Mouse (Mus musculus): Measurements from ENCODE around the gene Pilra. TPM values are rescaled to one million over a fixed set of nuclear protein-coding genes. Genes with fewer than 3 reads are reported as not detected.

Pilra gene
- polyA plus RNA-seq, 2 experiments = 1.5 to 2.2 TPM

DNA sequence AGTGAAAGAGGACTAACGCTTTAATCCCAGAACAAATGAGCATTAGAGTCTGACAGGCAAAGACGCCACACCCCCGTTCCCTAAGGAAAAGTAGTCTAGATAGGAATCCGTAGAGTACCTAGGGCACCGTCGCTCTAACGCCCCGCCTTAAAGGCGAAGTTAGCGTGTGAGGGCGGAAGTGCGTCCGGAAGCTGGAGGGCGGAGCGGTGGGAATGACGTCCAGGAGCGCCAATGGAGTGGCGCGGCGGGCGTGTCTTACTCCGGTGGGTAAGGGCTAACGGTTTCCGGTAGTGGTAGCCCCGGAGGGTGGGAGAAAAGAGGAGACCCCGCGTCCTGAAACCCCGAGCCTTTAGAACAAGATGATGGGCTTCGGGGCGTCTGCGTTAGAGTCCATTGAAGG is 57.4 kb downstream of the Pilra start, which contains the start of gene Ppp1r35:
Gene Ppp1r35 (plus strand): TSS at position 215 of the 400 bp plus-strand sequence.
- H3K4me2 ChIP-seq (ENCODE audit: low read depth) = peak within 1 kb of the TSS; percentile 97
- H3K4me3 ChIP-seq (ENCODE audit: insufficient read depth in 1 of 2, low read depth in 2 of 2, low read length in 2 of 2) = peak within 1 kb of the TSS; percentile 88 to 100
- H3K4me1 ChIP-seq (replicated peaks; ENCODE audit: control insufficient read depth in 2 of 2, insufficient read depth in 2 of 2, low read length in 1 of 2) = peaks cover 19 to 25% of the 10 kb centered on the region in 2 experiments
- TF ChIP-seq CTCF (IDR thresholded peaks at IDR 0.05; ENCODE audit: low read depth) (no peak), EP300 (IDR thresholded peaks at IDR 0.05; ENCODE audit: low read depth) (no peak)
- no peaks in the 10 kb centered on the region for H3K27me3 ChIP-seq (ENCODE audit: control insufficient read depth, insufficient read depth, low read length)
- H3K27ac ChIP-seq = peak within 1 kb of the TSS; percentile 82
- under 1% methylated on average over 31 of the region's 31 CpGs for whole genome bisulfite sequencing (ENCODE audit: insufficient replicate concordance)
- DNase-seq (ENCODE audit: low read depth in 3 of 3, low spot score in 3 of 3) = peak; percentile 91 to 93 (median 92)
- H3K9me3 ChIP-seq (ENCODE audit: control insufficient read depth, low read length) = no peaks in the 10 kb centered on the region
- peak within 1 kb of the TSS; percentile 97 for H3K9ac ChIP-seq (replicated peaks)
- ATAC-seq (ENCODE audit: insufficient read depth) = peak; percentile 92
- peaks cover 34% of the 10 kb centered on the region for H3K36me3 ChIP-seq (replicated peaks; ENCODE audit: control insufficient read depth, insufficient read depth, low read depth)

DNA sequence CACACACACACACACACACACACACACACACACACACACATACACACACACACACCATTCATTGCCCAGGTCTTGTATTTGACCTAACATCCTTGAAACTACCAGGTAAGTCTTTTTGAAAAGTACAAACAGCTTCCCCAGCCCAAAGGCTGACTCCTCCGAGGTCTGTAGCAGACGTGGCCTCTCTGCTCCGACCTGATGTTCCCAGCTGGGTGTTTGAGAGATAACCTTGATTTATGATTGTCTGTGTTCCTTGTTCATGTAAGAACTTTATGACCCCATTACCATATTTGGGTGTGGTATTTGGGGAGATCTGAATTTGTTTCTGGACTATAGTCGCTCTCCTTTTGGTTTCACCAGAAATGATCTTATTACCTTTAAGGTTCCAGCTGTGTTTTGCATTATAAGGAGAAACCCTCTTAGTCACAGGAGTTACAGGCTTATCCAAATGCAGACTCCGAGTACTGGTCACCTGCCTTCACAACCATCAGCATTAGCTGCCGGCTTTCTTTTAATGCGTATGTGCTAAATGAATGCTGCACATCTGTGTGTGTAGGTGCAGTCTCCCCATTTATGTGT is 58.7 kb downstream of the Pilra start:
- 75% methylated on average over 7 of the region's 7 CpGs for WGBS (ENCODE audit: insufficient replicate concordance)
- Histone ChIP-seq H3K9me3 (ENCODE audit: control insufficient read depth, low read length) (no peaks in the 10 kb centered on the region), H3K4me2 (ENCODE audit: low read depth) (no peak overlapping the region), H3K27ac (no peak overlapping the region), H3K4me1 (replicated peaks; ENCODE audit: control insufficient read depth in 2 of 2, insufficient read depth in 2 of 2, low read length in 1 of 2) (peaks cover 19 to 33% of the 10 kb centered on the region in 2 experiments), H3K4me3 (ENCODE audit: insufficient read depth in 1 of 2, low read depth in 2 of 2, low read length in 2 of 2) (no peak overlapping the region), H3K27me3 (ENCODE audit: control insufficient read depth, insufficient read depth, low read length) (no peaks in the 10 kb centered on the region), H3K9ac (replicated peaks) (no peak overlapping the region), H3K36me3 (replicated peaks; ENCODE audit: control insufficient read depth, insufficient read depth, low read depth) (peaks cover 21% of the 10 kb centered on the region)
- DNase-seq (ENCODE audit: low read depth in 3 of 3, low spot score in 3 of 3) (no peak), ATAC-seq (ENCODE audit: insufficient read depth) (no peak)
- TF ChIP-seq CTCF (IDR thresholded peaks at IDR 0.05; ENCODE audit: low read depth) (no peak), EP300 (IDR thresholded peaks at IDR 0.05; ENCODE audit: low read depth) (no peak)

DNA sequence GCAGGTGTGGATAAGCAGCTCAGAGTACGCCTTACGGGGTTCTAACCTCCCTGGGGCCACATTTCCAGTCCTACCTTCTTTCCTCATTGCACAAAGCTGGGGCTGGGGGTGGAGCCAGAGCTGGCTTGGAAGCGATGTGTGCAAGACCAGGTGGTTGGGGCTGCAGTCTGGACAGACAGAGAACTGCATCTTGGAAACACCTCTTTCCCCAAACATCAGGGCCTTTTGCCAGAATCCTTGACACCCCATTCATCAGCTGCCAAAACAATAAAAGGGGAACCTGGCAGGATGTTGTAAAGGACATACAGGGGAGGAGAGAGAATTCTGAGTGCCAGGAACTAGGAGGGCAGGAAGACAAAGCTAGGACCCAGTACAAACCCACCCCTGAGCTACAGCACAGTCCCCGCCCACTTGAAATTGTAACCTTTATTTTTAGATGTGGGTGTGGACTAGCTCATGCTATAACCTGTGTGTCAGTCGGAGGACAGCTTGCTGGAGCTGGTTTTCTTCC is 59.6 kb downstream of the Pilra start:
- DNase-seq (ENCODE audit: low read depth in 3 of 3, low spot score in 3 of 3) (no peak), ATAC-seq (ENCODE audit: insufficient read depth) (peak; percentile 6; the same call in 1 of the 2 replicates)
- H3K9ac ChIP-seq (replicated peaks) = 0 out of 2 replicates have a peak overlapping the region, but pooled peaks have one; percentile 43
- H3K4me3 ChIP-seq (ENCODE audit: insufficient read depth in 1 of 2, low read depth in 2 of 2, low read length in 2 of 2) = no peak overlapping the region
- no peaks in the 10 kb centered on the region for H3K9me3 ChIP-seq (ENCODE audit: control insufficient read depth, low read length)
- H3K4me1 ChIP-seq (replicated peaks; ENCODE audit: control insufficient read depth in 2 of 2, insufficient read depth in 2 of 2, low read length in 1 of 2) = peaks cover 19 to 33% of the 10 kb centered on the region in 2 experiments
- peaks cover 14% of the 10 kb centered on the region for H3K36me3 ChIP-seq (replicated peaks; ENCODE audit: control insufficient read depth, insufficient read depth, low read depth)
- TF ChIP-seq EP300 (IDR thresholded peaks at IDR 0.05; ENCODE audit: low read depth) = no peak
- TF ChIP-seq CTCF (IDR thresholded peaks at IDR 0.05; ENCODE audit: low read depth) = no peak
- H3K27ac ChIP-seq = no peak overlapping the region; the same call in 1 of the 2 replicates
- H3K27me3 ChIP-seq (ENCODE audit: control insufficient read depth, insufficient read depth, low read length) = no peaks in the 10 kb centered on the region
- 13% methylated on average over 5 of the region's 5 CpGs for WGBS (ENCODE audit: insufficient replicate concordance)
- peak overlapping the region; percentile 20; the same call in 1 of the 2 replicates for H3K4me2 ChIP-seq (ENCODE audit: low read depth)

DNA sequence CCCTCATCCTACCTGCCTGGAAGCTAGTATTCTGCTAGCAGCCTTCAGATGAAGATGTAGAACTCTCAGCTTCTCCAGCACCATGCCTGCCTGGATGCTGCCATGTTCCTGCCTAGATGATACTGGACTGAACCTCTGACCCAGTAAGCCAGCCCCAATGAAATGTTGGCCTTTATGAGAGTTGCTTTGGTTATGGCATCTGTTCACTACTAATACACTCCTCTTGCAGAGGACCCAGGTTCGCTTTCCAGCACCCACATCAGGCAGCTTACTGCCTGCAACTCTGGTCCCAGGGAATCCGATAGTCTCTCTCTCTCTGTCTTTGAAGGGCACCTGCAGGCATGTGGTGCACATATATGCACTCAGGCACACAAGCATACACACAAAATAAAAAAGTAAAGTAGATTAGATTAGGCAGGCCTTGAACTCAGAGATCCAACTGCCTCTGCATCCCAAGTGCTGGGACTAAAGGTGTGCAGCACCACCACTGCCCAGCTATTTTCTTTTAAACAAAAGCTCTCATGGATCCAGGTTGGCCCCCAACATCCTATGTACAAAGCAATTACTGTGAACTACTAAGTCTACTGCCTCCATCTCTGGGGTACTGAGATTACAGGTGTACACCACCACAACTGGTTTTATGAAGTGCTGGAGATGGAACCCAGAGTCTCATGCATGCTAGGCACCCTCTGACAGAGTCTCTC is 60.3 kb downstream of the Pilra start:
- no peak overlapping the region for H3K27ac ChIP-seq
- H3K36me3 ChIP-seq (replicated peaks; ENCODE audit: control insufficient read depth, insufficient read depth, low read depth) = peaks cover 7% of the 10 kb centered on the region
- DNase-seq (ENCODE audit: low read depth in 3 of 3, low spot score in 3 of 3) (no peak), ATAC-seq (ENCODE audit: insufficient read depth) (no peak)
- peaks cover 19 to 33% of the 10 kb centered on the region in 2 experiments for H3K4me1 ChIP-seq (replicated peaks; ENCODE audit: control insufficient read depth in 2 of 2, insufficient read depth in 2 of 2, low read length in 1 of 2)
- H3K9ac ChIP-seq (replicated peaks) = 0 out of 2 replicates have a peak overlapping the region, but pooled peaks have one; percentile 2
- no peak for TF ChIP-seq EP300 (IDR thresholded peaks at IDR 0.05; ENCODE audit: low read depth)
- no peak for TF ChIP-seq CTCF (IDR thresholded peaks at IDR 0.05; ENCODE audit: low read depth)
- H3K4me2 ChIP-seq (ENCODE audit: low read depth) = no peak overlapping the region
- 79% methylated on average over 2 of the region's 2 CpGs for WGBS (ENCODE audit: insufficient replicate concordance)
- no peaks in the 10 kb centered on the region for H3K27me3 ChIP-seq (ENCODE audit: control insufficient read depth, insufficient read depth, low read length)
- H3K9me3 ChIP-seq (ENCODE audit: control insufficient read depth, low read length) = no peaks in the 10 kb centered on the region
- H3K4me3 ChIP-seq (ENCODE audit: insufficient read depth in 1 of 2, low read depth in 2 of 2, low read length in 2 of 2) = no peak overlapping the region

DNA sequence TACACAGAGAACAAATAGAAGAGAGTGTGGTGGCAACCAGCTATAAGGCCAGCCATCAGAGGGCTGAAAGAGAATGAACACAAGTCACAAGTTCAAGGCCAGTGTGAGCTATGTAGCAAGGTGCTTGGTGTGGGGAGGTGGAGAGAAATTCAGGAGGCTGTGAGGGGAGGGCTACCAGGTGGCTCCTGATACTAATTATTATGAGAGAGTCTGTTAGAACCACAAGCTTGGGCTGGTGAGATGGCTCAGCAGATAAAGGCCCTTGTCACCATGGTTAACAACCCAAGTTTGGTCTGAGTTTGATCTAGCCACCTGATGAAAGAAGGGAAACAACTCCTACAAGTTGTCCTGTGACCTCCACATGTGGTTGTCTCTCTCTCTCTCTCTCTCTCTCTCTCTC is 63.3 kb downstream of the Pilra start:
- ATAC-seq (ENCODE audit: insufficient read depth) (peak; percentile 16; the same call in 1 of the 2 replicates), DNase-seq (ENCODE audit: low read depth in 3 of 3, low spot score in 3 of 3) (no peak)
- no peaks in the 10 kb centered on the region for H3K27me3 ChIP-seq (ENCODE audit: control insufficient read depth, insufficient read depth, low read length)
- no peaks in the 10 kb centered on the region for H3K9me3 ChIP-seq (ENCODE audit: control insufficient read depth, low read length)
- TF ChIP-seq EP300 (IDR thresholded peaks at IDR 0.05; ENCODE audit: low read depth) = no peak
- no peak for TF ChIP-seq CTCF (IDR thresholded peaks at IDR 0.05; ENCODE audit: low read depth)
- H3K4me2 ChIP-seq (ENCODE audit: low read depth) = no peak overlapping the region
- no peak overlapping the region for H3K9ac ChIP-seq (replicated peaks)
- peaks cover 9 to 22% of the 10 kb centered on the region in 2 experiments for H3K4me1 ChIP-seq (replicated peaks; ENCODE audit: control insufficient read depth in 2 of 2, insufficient read depth in 2 of 2, low read length in 1 of 2)
- no peaks in the 10 kb centered on the region for H3K36me3 ChIP-seq (replicated peaks; ENCODE audit: control insufficient read depth, insufficient read depth, low read depth)
- no peak overlapping the region for H3K4me3 ChIP-seq (ENCODE audit: insufficient read depth in 1 of 2, low read depth in 2 of 2, low read length in 2 of 2)
- no peak overlapping the region for H3K27ac ChIP-seq

Other genes starting within 250 kb of the Pilra start
- 34.9 and 45.5 TPM in 2 replicates for gene Mospd3, start 235.2 kb downstream of the Pilra start, polyA plus RNA-seq (2012; rRNA removed)
- gene Mospd3, start 235.2 kb downstream of the Pilra start, polyA plus RNA-seq (2014; fragmentation: Nextera tagmentation; extraction: Ambion mirVana) = 33.8 and 38.4 TPM in 2 replicates
- 11.7 and 12.2 TPM in 2 replicates for gene Pcolce, start 222.5 kb downstream of the Pilra start, polyA plus RNA-seq (2012; rRNA removed)
- gene Pcolce, start 222.5 kb downstream of the Pilra start, polyA plus RNA-seq (2014; fragmentation: Nextera tagmentation; extraction: Ambion mirVana) = 11.6 and 12.8 TPM in 2 replicates
- 0.02 and 0.04 TPM in 2 replicates for gene Fbxo24, start 207.3 kb downstream of the Pilra start, polyA plus RNA-seq (2012; rRNA removed)
- 0.05 TPM in 1 of 2 replicates, not detected in the other for gene Fbxo24, start 207.3 kb downstream of the Pilra start, polyA plus RNA-seq (2014; fragmentation: Nextera tagmentation; extraction: Ambion mirVana)
- gene Lrch4, start 207.2 kb downstream of the Pilra start, polyA plus RNA-seq (2012; rRNA removed) = 13.9 and 16.1 TPM in 2 replicates
- 21.7 and 23.6 TPM in 2 replicates for gene Lrch4, start 207.2 kb downstream of the Pilra start, polyA plus RNA-seq (2014; fragmentation: Nextera tagmentation; extraction: Ambion mirVana)
- gene Gm20605, start 207.1 kb downstream of the Pilra start, polyA plus RNA-seq (2012; rRNA removed) = 5.5 and 6.0 TPM in 2 replicates
- 3.2 and 3.9 TPM in 2 replicates for gene Gm20605, start 207.1 kb downstream of the Pilra start, polyA plus RNA-seq (2014; fragmentation: Nextera tagmentation; extraction: Ambion mirVana)
- gene Sap25, start 194.9 kb downstream of the Pilra start, polyA plus RNA-seq (2012; rRNA removed) = 12.7 and 13.7 TPM in 2 replicates
- 2.3 and 2.9 TPM in 2 replicates for gene Sap25, start 194.9 kb downstream of the Pilra start, polyA plus RNA-seq (2014; fragmentation: Nextera tagmentation; extraction: Ambion mirVana)
- 0.02 TPM in 2 replicates for gene Irs3, start 190.6 kb downstream of the Pilra start, polyA plus RNA-seq (2012; rRNA removed)
- not detected in 2 replicates for gene Irs3, start 190.6 kb downstream of the Pilra start, polyA plus RNA-seq (2014; fragmentation: Nextera tagmentation; extraction: Ambion mirVana)
- gene Agfg2, start 151.6 kb downstream of the Pilra start, polyA plus RNA-seq (2012; rRNA removed) = 22.4 and 24.6 TPM in 2 replicates
- 20.5 and 24.7 TPM in 2 replicates for gene Agfg2, start 151.6 kb downstream of the Pilra start, polyA plus RNA-seq (2014; fragmentation: Nextera tagmentation; extraction: Ambion mirVana)
- 0.96 and 1.2 TPM in 2 replicates for gene Nyap1, start 94.7 kb downstream of the Pilra start, polyA plus RNA-seq (2012; rRNA removed)
- 0.03 and 0.05 TPM in 2 replicates for gene Nyap1, start 94.7 kb downstream of the Pilra start, polyA plus RNA-seq (2014; fragmentation: Nextera tagmentation; extraction: Ambion mirVana)
- gene Tsc22d4, start 90.6 kb downstream of the Pilra start, polyA plus RNA-seq (2012; rRNA removed) = 23.0 and 26.8 TPM in 2 replicates
- 49.7 and 62.2 TPM in 2 replicates for gene Tsc22d4, start 90.6 kb downstream of the Pilra start, polyA plus RNA-seq (2014; fragmentation: Nextera tagmentation; extraction: Ambion mirVana)
- 22.8 and 23.1 TPM in 2 replicates for gene Ppp1r35, start 57.4 kb downstream of the Pilra start, polyA plus RNA-seq (2012; rRNA removed)
- gene Ppp1r35, start 57.4 kb downstream of the Pilra start, polyA plus RNA-seq (2014; fragmentation: Nextera tagmentation; extraction: Ambion mirVana) = 25.5 and 27.0 TPM in 2 replicates
- 12.2 and 13.3 TPM in 2 replicates for gene Mepce, start 48.6 kb downstream of the Pilra start, polyA plus RNA-seq (2012; rRNA removed)
- 5.1 and 6.4 TPM in 2 replicates for gene Mepce, start 48.6 kb downstream of the Pilra start, polyA plus RNA-seq (2014; fragmentation: Nextera tagmentation; extraction: Ambion mirVana)
- gene Zcwpw1, start 48.5 kb downstream of the Pilra start, polyA plus RNA-seq (2012; rRNA removed) = 2.2 and 3.1 TPM in 2 replicates
- gene Zcwpw1, start 48.5 kb downstream of the Pilra start, polyA plus RNA-seq (2014; fragmentation: Nextera tagmentation; extraction: Ambion mirVana) = 2.1 and 2.4 TPM in 2 replicates
- 2.2 and 3.0 TPM in 2 replicates for gene Pilrb1, start 21.8 kb upstream of the Pilra start, polyA plus RNA-seq (2012; rRNA removed)
- gene Pilrb1, start 21.8 kb upstream of the Pilra start, polyA plus RNA-seq (2014; fragmentation: Nextera tagmentation; extraction: Ambion mirVana) = 3.1 and 3.8 TPM in 2 replicates
- gene Pilrb2, start 35.5 kb upstream of the Pilra start, polyA plus RNA-seq (2012; rRNA removed) = 1.3 and 2.0 TPM in 2 replicates
- gene Pilrb2, start 35.5 kb upstream of the Pilra start, polyA plus RNA-seq (2014; fragmentation: Nextera tagmentation; extraction: Ambion mirVana) = 2.7 and 3.5 TPM in 2 replicates
- 0.83 and 0.87 TPM in 2 replicates for gene Cyp3a13, start 85.3 kb upstream of the Pilra start, polyA plus RNA-seq (2012; rRNA removed)
- gene Cyp3a13, start 85.3 kb upstream of the Pilra start, polyA plus RNA-seq (2014; fragmentation: Nextera tagmentation; extraction: Ambion mirVana) = 3.2 and 3.4 TPM in 2 replicates
- gene Gjc3, start 126.8 kb upstream of the Pilra start, polyA plus RNA-seq (2012; rRNA removed) = 0.01 TPM in 1 of 2 replicates, not detected in the other
- gene Gjc3, start 126.8 kb upstream of the Pilra start, polyA plus RNA-seq (2014; fragmentation: Nextera tagmentation; extraction: Ambion mirVana) = not detected in 2 replicates
- 2.7 TPM in 2 replicates for gene Azgp1, start 145.2 kb upstream of the Pilra start, polyA plus RNA-seq (2012; rRNA removed)
- 3.3 and 4.7 TPM in 2 replicates for gene Azgp1, start 145.2 kb upstream of the Pilra start, polyA plus RNA-seq (2014; fragmentation: Nextera tagmentation; extraction: Ambion mirVana)
- gene Smok3a, start 185.0 kb upstream of the Pilra start, polyA plus RNA-seq (2012; rRNA removed) = not detected in 2 replicates
- gene Smok3a, start 185.0 kb upstream of the Pilra start, polyA plus RNA-seq (2014; fragmentation: Nextera tagmentation; extraction: Ambion mirVana) = not detected in 2 replicates
- not detected in 2 replicates for gene Smok3b, start 185.1 kb upstream of the Pilra start, polyA plus RNA-seq (2012; rRNA removed)
- gene Smok3b, start 185.1 kb upstream of the Pilra start, polyA plus RNA-seq (2014; fragmentation: Nextera tagmentation; extraction: Ambion mirVana) = not detected in 2 replicates
- not detected in 2 replicates for gene Smok3c, start 216.9 kb upstream of the Pilra start, polyA plus RNA-seq (2012; rRNA removed)
- gene Smok3c, start 216.9 kb upstream of the Pilra start, polyA plus RNA-seq (2014; fragmentation: Nextera tagmentation; extraction: Ambion mirVana) = not detected in 2 replicates
- 1.5 and 2.2 TPM in 2 replicates for gene Zkscan1, start 248.8 kb upstream of the Pilra start, polyA plus RNA-seq (2012; rRNA removed)
- 4.7 and 4.9 TPM in 2 replicates for gene Zkscan1, start 248.8 kb upstream of the Pilra start, polyA plus RNA-seq (2014; fragmentation: Nextera tagmentation; extraction: Ambion mirVana)